In the genomic region with DNA sequence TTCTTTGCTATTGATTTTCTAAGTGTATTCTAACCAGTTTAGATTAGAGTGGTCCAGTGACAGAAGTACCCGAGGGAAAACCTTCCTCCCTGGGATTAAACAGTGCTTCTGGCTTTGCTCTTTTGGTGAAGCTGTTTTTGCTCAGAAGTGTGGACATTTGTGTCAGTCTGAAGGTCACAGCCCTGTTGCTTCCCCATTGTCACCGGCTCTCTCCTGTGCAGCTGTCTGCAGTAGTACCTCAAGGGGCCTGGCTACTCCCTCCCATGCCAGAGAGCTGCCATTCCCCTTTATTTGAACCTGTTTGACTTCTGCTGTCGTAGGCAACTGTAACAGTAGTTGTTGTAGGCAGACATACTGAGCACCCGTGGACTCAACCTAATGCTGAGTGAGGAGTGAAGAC, we compare ENCODE assay signal across 19 mouse cellular contexts.
DNase-seq lines count a peak whose midpoint lies in the region; ATAC-seq and TF ChIP-seq lines count a peak whose summit lies in the region.
"Had no signal": no experiment of that assay in that cellular context is flagged by ENCODE, and none has a peak within 500 bp of the region (broad histone marks: within the 10 kb centered on the region; RNA-seq: fewer than 3 reads in every experiment).

No protein-coding gene starts in this region.

- H3K4me2 ChIP-seq in hindbrain, embryonic 11.5 days (replicated peaks; ENCODE audit: low read depth, low read length): no peak overlapping the region
- H3K4me2 ChIP-seq in hindbrain, embryonic 14.5 days (replicated peaks): no peak overlapping the region
- H3K4me2 ChIP-seq: forebrain, embryonic 12.5 days had no signal

- intact Hi-C loops in left cerebral cortex, adult 2 months (cut with DNase I): no loop called here

- no peak overlapping the region for H3K27ac ChIP-seq in heart, embryonic 10.5 days
- H3K27ac ChIP-seq in hindbrain, embryonic 11.5 days (ENCODE audit: low read depth, low read length): no peak overlapping the region
- no peak overlapping the region for H3K27ac ChIP-seq in hindbrain, embryonic 14.5 days
- no peak overlapping the region for H3K27ac ChIP-seq in MEL (ENCODE audit: control insufficient read depth, low read depth, low read length)
- H3K27ac ChIP-seq in left cerebral cortex, adult 2 months: no peak overlapping the region
- H3K27ac ChIP-seq: forebrain, embryonic 12.5 days had no signal

- no peak for TF ChIP-seq CTCF in MEL (IDR thresholded peaks at IDR 0.05 in 2 of 3, conservative IDR thresholded peaks at IDR 0.05 in 1 of 3; ENCODE audit: control insufficient read depth in 1 of 3, insufficient read depth in 1 of 3, low read depth in 2 of 3, low read length in 3 of 3, poor library complexity in 1 of 3, severe bottlenecking in 1 of 3)
- no peak for TF ChIP-seq CTCF in left cerebral cortex, adult 2 months (IDR thresholded peaks at IDR 0.05)

- ATAC-seq in cerebellum, adult (ENCODE audit: insufficient number of reproducible peaks, low FRiP score, low TSS enrichment): peak; percentile 20; the same call in 1 of the 2 replicates
- ATAC-seq in hindbrain, embryonic 11.5 days (ENCODE audit: low FRiP score): peak; percentile 17; the same call in 1 of the 2 replicates
- ATAC-seq in hindbrain, embryonic 14.5 days (ENCODE audit: low FRiP score): no peak
- ATAC-seq: CD4-positive, CD25-positive, alpha-beta regulatory T cell, adult 4 months; forebrain, postnatal 0 days; intestine, embryonic 16.5 days had no signal

- H3K79me2 ChIP-seq in MEL (ENCODE audit: control insufficient read depth, insufficient read depth, low read length, poor library complexity): no peaks in the 10 kb centered on the region

- H3K9me3 ChIP-seq in heart, embryonic 10.5 days: no peaks in the 10 kb centered on the region
- no peaks in the 10 kb centered on the region for H3K9me3 ChIP-seq in hindbrain, embryonic 11.5 days (ENCODE audit: control insufficient read depth, low read length)
- H3K9me3 ChIP-seq in hindbrain, embryonic 14.5 days (ENCODE audit: control insufficient read depth, low read length): no peaks in the 10 kb centered on the region
- H3K9me3 ChIP-seq in MEL (replicated peaks; ENCODE audit: insufficient read depth, low read length): no peaks in the 10 kb centered on the region
- H3K9me3 ChIP-seq: forebrain, embryonic 12.5 days had no signal

- DNase-seq in cerebellum, adult 11-12 months: no peak
- DNase-seq in heart, embryonic 10.5 days (ENCODE audit: low spot score): peak; percentile 73
- DNase-seq in heart, adult 9 months (ENCODE audit: low spot score in 2 of 2): no peak
- no peak for DNase-seq in hindbrain, embryonic 11.5 days (ENCODE audit: low spot score)
- no peak for DNase-seq in hindbrain, embryonic 14.5 days (ENCODE audit: low spot score)
- DNase-seq in MEL (ENCODE audit: low read depth, low spot score): peak; percentile 6
- no peak for DNase-seq in left cerebral cortex, adult 2 months (ENCODE audit: extremely low spot score in 1 of 2, low spot score in 2 of 2)
- DNase-seq: adrenal gland, postnatal 10 days; B cell, adult 2 months; cerebellum, adult 18-20 months; cerebellum, adult 9-11 months; cerebellum, postnatal 36 days; forebrain, postnatal 0 days; gastrocnemius, postnatal 14 days; kidney, adult 2 months had no signal

- no peaks in the 10 kb centered on the region for H3K27me3 ChIP-seq in heart, embryonic 10.5 days (ENCODE audit: insufficient read depth, poor library complexity, severe bottlenecking)
- H3K27me3 ChIP-seq in hindbrain, embryonic 11.5 days (ENCODE audit: control insufficient read depth, insufficient read depth, low read length): no peaks in the 10 kb centered on the region
- no peaks in the 10 kb centered on the region for H3K27me3 ChIP-seq in hindbrain, embryonic 14.5 days (ENCODE audit: control insufficient read depth, insufficient read depth, low read length)
- H3K27me3 ChIP-seq in MEL (ENCODE audit: control insufficient read depth in 1 of 2, insufficient read depth in 2 of 2, low read length in 2 of 2): no peaks in the 10 kb centered on the region
- H3K27me3 ChIP-seq: forebrain, embryonic 12.5 days had no signal

- no peaks in the 10 kb centered on the region for H3K36me3 ChIP-seq in heart, embryonic 10.5 days
- H3K36me3 ChIP-seq in hindbrain, embryonic 11.5 days (ENCODE audit: control insufficient read depth, insufficient read depth, low read length): no peaks in the 10 kb centered on the region
- H3K36me3 ChIP-seq in hindbrain, embryonic 14.5 days (replicated peaks; ENCODE audit: control insufficient read depth, insufficient read depth): no peaks in the 10 kb centered on the region
- peaks cover 0 to 20% of the 10 kb centered on the region in 2 experiments; a peak in 3 of 4 replicates for H3K36me3 ChIP-seq in MEL (ENCODE audit: control insufficient read depth in 1 of 2, insufficient read depth in 2 of 2, low read length in 2 of 2)
- H3K36me3 ChIP-seq: forebrain, embryonic 12.5 days had no signal

- peaks cover 8% of the 10 kb centered on the region for H3K4me1 ChIP-seq in heart, embryonic 10.5 days
- no peaks in the 10 kb centered on the region for H3K4me1 ChIP-seq in hindbrain, embryonic 11.5 days (replicated peaks; ENCODE audit: control insufficient read depth, insufficient read depth, low read length)
- H3K4me1 ChIP-seq in hindbrain, embryonic 14.5 days (replicated peaks; ENCODE audit: control insufficient read depth, insufficient read depth, low read length): peaks cover 4% of the 10 kb centered on the region; the same call in 1 of the 2 replicates
- peaks cover 7 to 14% of the 10 kb centered on the region in 2 experiments for H3K4me1 ChIP-seq in MEL (ENCODE audit: control insufficient read depth in 1 of 2, insufficient read depth in 2 of 2, low read length in 2 of 2)
- H3K4me1 ChIP-seq: forebrain, embryonic 12.5 days had no signal

- no peak overlapping the region for H3K4me3 ChIP-seq in heart, embryonic 10.5 days
- H3K4me3 ChIP-seq in hindbrain, embryonic 11.5 days (ENCODE audit: low read depth, low read length): no peak overlapping the region
- H3K4me3 ChIP-seq in hindbrain, embryonic 14.5 days (replicated peaks; ENCODE audit: low read length): no peak overlapping the region
- no peak overlapping the region for H3K4me3 ChIP-seq in MEL (ENCODE audit: control insufficient read depth in 1 of 2, insufficient read depth in 1 of 2, low read depth in 2 of 2, low read length in 2 of 2)
- no peak overlapping the region for H3K4me3 ChIP-seq in left cerebral cortex, adult 2 months
- H3K4me3 ChIP-seq: forebrain, embryonic 12.5 days had no signal

- TF ChIP-seq EP300 in MEL (IDR thresholded peaks at IDR 0.05; ENCODE audit: low read depth in 1 of 2, low read length in 2 of 2): no peak

- no peak for TF ChIP-seq POLR2A in MEL (IDR thresholded peaks at IDR 0.05; ENCODE audit: control insufficient read depth in 1 of 2, insufficient read depth in 1 of 2, low read depth in 1 of 2, low read length in 2 of 2, poor library complexity in 1 of 2)

- no peak for TF ChIP-seq RAD21 in MEL (IDR thresholded peaks at IDR 0.05; ENCODE audit: low read depth, low read length)

- H3K9ac ChIP-seq in hindbrain, embryonic 11.5 days (ENCODE audit: low read depth, low read length): no peak overlapping the region
- no peak overlapping the region for H3K9ac ChIP-seq in hindbrain, embryonic 14.5 days
- no peak overlapping the region for H3K9ac ChIP-seq in MEL (ENCODE audit: control insufficient read depth, low read depth, low read length, poor library complexity, severe bottlenecking)
- H3K9ac ChIP-seq: forebrain, embryonic 12.5 days; forebrain, postnatal 0 days had no signal

- WGBS in heart, embryonic 10.5 days: 51% methylated on average over 4 of the region's 4 CpGs
- WGBS in hindbrain, embryonic 11.5 days: 79% methylated on average over 4 of the region's 4 CpGs
- WGBS in hindbrain, embryonic 14.5 days: 84% methylated on average over 4 of the region's 4 CpGs

TF ChIP-seq in MEL, 35 proteins besides CTCF, POLR2A, EP300 and RAD21:
- TF ChIP-seq RCOR1 (IDR thresholded peaks at IDR 0.05; ENCODE audit: low read depth, low read length) (no peak), USF1 (IDR thresholded peaks at IDR 0.05; ENCODE audit: low read depth, low read length) (no peak), NRF1 (IDR thresholded peaks at IDR 0.05; ENCODE audit: insufficient read depth, low read depth, low read length, poor library complexity, severe bottlenecking) (no peak), GATA1 (IDR thresholded peaks at IDR 0.05; ENCODE audit: low read depth, low read length) (no peak), TBP (IDR thresholded peaks at IDR 0.05; ENCODE audit: low read depth, low read length) (no peak), TAL1 (IDR thresholded peaks at IDR 0.05; ENCODE audit: low read length) (no peak), POLR2AphosphoS5 (IDR thresholded peaks at IDR 0.05; ENCODE audit: borderline replicate concordance, low read depth, low read length) (no peak), MXI1 (IDR thresholded peaks at IDR 0.05; ENCODE audit: low read depth, low read length) (no peak), CHD1 (IDR thresholded peaks at IDR 0.05; ENCODE audit: low read depth, low read length) (no peak), ZNF384 (IDR thresholded peaks at IDR 0.05; ENCODE audit: low read depth, low read length) (no peak), NELFE (IDR thresholded peaks at IDR 0.05; ENCODE audit: low read depth, low read length) (no peak), ELF1 (IDR thresholded peaks at IDR 0.05; ENCODE audit: low read depth, low read length) (no peak), GABPA (IDR thresholded peaks at IDR 0.05; ENCODE audit: low read depth, low read length) (no peak), HCFC1 (IDR thresholded peaks at IDR 0.05; ENCODE audit: low read depth, low read length) (no peak), MYC (IDR thresholded peaks at IDR 0.05; ENCODE audit: low read depth, low read length) (no peak), BHLHE40 (IDR thresholded peaks at IDR 0.05; ENCODE audit: borderline replicate concordance, low read depth, low read length) (no peak), ZMIZ1 (IDR thresholded peaks at IDR 0.05; ENCODE audit: low read depth, low read length) (no peak), ZKSCAN1 (IDR thresholded peaks at IDR 0.05; ENCODE audit: low read depth, low read length) (no peak), MAX (IDR thresholded peaks at IDR 0.05; ENCODE audit: low read length) (no peak)
TF ChIP-seq in MEL: peak in this region for 0.

Comparison
In these comparisons a context has a peak if more than half of its experiments do, and no peak if none do; other contexts are left out.
1. DNase-seq: peak in heart, embryonic 10.5 days (single experiment) and MEL (single experiment); none in cerebellum, adult 11-12 months (single experiment), heart, adult 9 months (0 of 2), hindbrain, embryonic 11.5 days (single experiment), hindbrain, embryonic 14.5 days (single experiment) and left cerebral cortex, adult 2 months (0 of 2).